Mouse (Mus musculus) heart, embryonic 15.5 days (tissue): Measurements from ENCODE around the gene Spata31d1b. TPM values are rescaled to one million over a fixed set of nuclear protein-coding genes. Genes with fewer than 3 reads are reported as not detected.
"Not testable (repeated sequence)": the region's sequence is repeated elsewhere in the genome, so short reads cannot be mapped to it uniquely, and the experiment has no call there.

Source experiments
- ATAC-seq: fragments of 200-750 bp; cut with Nextera tagmentation; replicated peaks from 2 replicates; pipeline ENCODE4 v1.8.0; 2017; ENCODE audit warnings: low read depth, moderate TSS enrichment; ENCODE audit not compliant: insufficient number of reproducible peaks, insufficient read depth, low FRiP score
- H3K27ac ChIP-seq: fragments of 300-500 bp; sonication (generic); 2 replicates; pipeline ENCODE4 v1.5.1; 2015; ENCODE audit warnings: mild to moderate bottlenecking, inconsistent platforms
- H3K27me3 ChIP-seq: fragments of 300-500 bp; sonication (generic); 2 replicates; pipeline ENCODE4 v1.6.1; 2015; ENCODE audit warnings: inconsistent platforms
- H3K36me3 ChIP-seq: fragments of 300-500 bp; sonication (generic); 2 replicates; pipeline ENCODE4 v1.6.1; 2015; ENCODE audit warnings: mild to moderate bottlenecking, inconsistent platforms
- H3K4me1 ChIP-seq: fragments of 300-500 bp; sonication (generic); replicated peaks from 2 replicates; pipeline ENCODE4 v1.6.1; 2015; ENCODE audit warnings: inconsistent platforms
- H3K4me2 ChIP-seq: fragments of 300-500 bp; sonication (generic); 2 replicates; pipeline ENCODE4 v1.6.1; 2015; ENCODE audit warnings: inconsistent platforms, mild to moderate bottlenecking, moderate library complexity
- H3K4me3 ChIP-seq: fragments of 300-500 bp; sonication (generic); 2 replicates; pipeline ENCODE4 v1.5.1; 2015; ENCODE audit warnings: mild to moderate bottlenecking, inconsistent platforms
- H3K9ac ChIP-seq: fragments of 300-500 bp; sonication (generic); 2 replicates; pipeline ENCODE4 v1.6.1; 2015; ENCODE audit warnings: mild to moderate bottlenecking, inconsistent platforms
- H3K9me3 ChIP-seq: fragments of 300-500 bp; sonication (generic); replicated peaks from 2 replicates; pipeline ENCODE4 v1.6.1; 2016; ENCODE audit warnings: inconsistent platforms
- WGBS: fragments of 180-500 bp; shearing (Covaris S2); methylation state at CpG from one replicate; pipeline ENCODE4 v1.1.7; 2015; ENCODE audit warnings: mixed read lengths; 5-methylcytosine and 5-hydroxymethylcytosine counted together
- polyA plus RNA-seq: library from polyadenylated mRNA; unstranded; fragments of >200 nt; fragmentation: Nextera tagmentation; extraction: Ambion mirVana; gene quantifications from 2 replicates; pipeline ENCODE4 v1.2.1, GENCODE M21; 2015

The Spata31d1b gene
- polyA plus RNA-seq, 1 experiment from 2014 or later = not detected

GRCm38 (mm10) chr13:59728378-59729093 is 16.5 kb downstream of the Spata31d1b start:
- Histone ChIP-seq H3K4me2 (no peak overlapping the region), H3K27me3 (peaks cover 13% of the 10 kb centered on the region), H3K36me3 (no peaks in the 10 kb centered on the region), H3K27ac (no peak overlapping the region), H3K4me3 (no peak overlapping the region), H3K9ac (no peak overlapping the region), H3K9me3 (no peaks in the 10 kb centered on the region), H3K4me1 (peaks cover 9% of the 10 kb centered on the region; the same call in 1 of the 2 replicates)
- ATAC-seq = peak; percentile 81
- WGBS = 20% methylated on average over 7 of the region's 7 CpGs

- H3K27ac ChIP-seq = no peak within 1 kb of the TSS
- no peak for ATAC-seq
- WGBS = 37% methylated on average over 7 of the region's 7 CpGs
Observed at GRCm38 (mm10) chr13:59731652-59732051, 19.6 kb downstream of the Spata31d1b start, which contains the start of gene Spata31d1d. Gene Spata31d1d (minus strand): TSS chr13:59731752.

GRCm38 (mm10) chr13:59733936-59734335 is 21.9 kb downstream of the Spata31d1b start:
- H3K4me3 ChIP-seq = no peak overlapping the region
- peaks cover 9% of the 10 kb centered on the region; the same call in 1 of the 2 replicates for H3K27me3 ChIP-seq
- no peak overlapping the region for H3K4me2 ChIP-seq
- no peak for ATAC-seq
- no peaks in the 10 kb centered on the region for H3K36me3 ChIP-seq
- H3K9me3 ChIP-seq = no peaks in the 10 kb centered on the region
- H3K9ac ChIP-seq = no peak overlapping the region
- H3K4me1 ChIP-seq = no peaks in the 10 kb centered on the region
- 77% methylated on average over 4 of the region's 4 CpGs for WGBS
- H3K27ac ChIP-seq = no peak overlapping the region

More at GRCm38 (mm10) chr13:59731652-59732051, 19.6 kb downstream of the Spata31d1b start, which contains the start of gene Spata31d1d:
- H3K9me3 ChIP-seq = no peaks in the 10 kb centered on the region
- H3K4me3 ChIP-seq = no peak within 1 kb of the TSS
- no peak within 1 kb of the TSS for H3K9ac ChIP-seq
- H3K4me2 ChIP-seq = no peak within 1 kb of the TSS
- peaks cover 13% of the 10 kb centered on the region for H3K27me3 ChIP-seq
- no peaks in the 10 kb centered on the region for H3K36me3 ChIP-seq
- peaks cover 4% of the 10 kb centered on the region; the same call in 1 of the 2 replicates for H3K4me1 ChIP-seq

- not testable (repeated sequence) for H3K4me2 ChIP-seq, ATAC-seq, H3K4me3 ChIP-seq, H3K36me3 ChIP-seq, H3K27ac ChIP-seq, H3K4me1 ChIP-seq, H3K9me3 ChIP-seq, H3K27me3 ChIP-seq, H3K9ac ChIP-seq
- 30% methylated on average over 6 of the region's 6 CpGs for WGBS
Observed at GRCm38 (mm10) chr13:59734347-59734746, 22.3 kb downstream of the Spata31d1b start.

- H3K9me3 ChIP-seq = no peaks in the 10 kb centered on the region
- H3K9ac ChIP-seq = no peak overlapping the region
- 22% methylated on average over 3 of the region's 3 CpGs for whole genome bisulfite sequencing
- no peaks in the 10 kb centered on the region for H3K36me3 ChIP-seq
- H3K4me3 ChIP-seq = no peak overlapping the region
- H3K27me3 ChIP-seq = peaks cover 3% of the 10 kb centered on the region; the same call in 1 of the 2 replicates
- no peak for ATAC-seq
- H3K4me1 ChIP-seq = no peaks in the 10 kb centered on the region
- H3K27ac ChIP-seq = no peak overlapping the region
- H3K4me2 ChIP-seq = no peak overlapping the region
Observed at GRCm38 (mm10) chr13:59735190-59735589, 23.1 kb downstream of the Spata31d1b start.

- no peak overlapping the region for H3K27ac ChIP-seq
- no peaks in the 10 kb centered on the region for H3K9me3 ChIP-seq
- H3K4me2 ChIP-seq = no peak overlapping the region
- WGBS = 83% methylated on average over 2 of the region's 2 CpGs
- no peaks in the 10 kb centered on the region for H3K27me3 ChIP-seq
- peaks cover 5% of the 10 kb centered on the region; the same call in 1 of the 2 replicates for H3K4me1 ChIP-seq
- no peak overlapping the region for H3K4me3 ChIP-seq
- H3K9ac ChIP-seq = no peak overlapping the region
- no peaks in the 10 kb centered on the region for H3K36me3 ChIP-seq
- no peak for ATAC-seq
Observed at GRCm38 (mm10) chr13:59738455-59738854, 26.4 kb downstream of the Spata31d1b start.

- H3K9ac ChIP-seq = no peak overlapping the region
- no peak overlapping the region for H3K4me3 ChIP-seq
- no peak overlapping the region for H3K27ac ChIP-seq
- WGBS = 82% methylated on average over 4 of the region's 4 CpGs
- no peaks in the 10 kb centered on the region for H3K9me3 ChIP-seq
- no peak for ATAC-seq
- H3K36me3 ChIP-seq = no peaks in the 10 kb centered on the region
- H3K4me2 ChIP-seq = no peak overlapping the region
- 0 out of 2 replicates have a peak, but pooled peaks cover 2% of the 10 kb centered on the region for H3K27me3 ChIP-seq
- H3K4me1 ChIP-seq = peaks cover 5% of the 10 kb centered on the region; the same call in 1 of the 2 replicates
Observed at GRCm38 (mm10) chr13:59739397-59739796, 27.3 kb downstream of the Spata31d1b start.

GRCm38 (mm10) chr13:59741096-59741495 is 29.0 kb downstream of the Spata31d1b start:
- Histone ChIP-seq H3K4me1 (peaks cover 5% of the 10 kb centered on the region; the same call in 1 of the 2 replicates), H3K4me3 (no peak overlapping the region), H3K9me3 (no peaks in the 10 kb centered on the region), H3K27ac (no peak overlapping the region), H3K36me3 (no peaks in the 10 kb centered on the region), H3K9ac (no peak overlapping the region), H3K27me3 (0 out of 2 replicates have a peak, but pooled peaks cover 2% of the 10 kb centered on the region), H3K4me2 (no peak overlapping the region)
- ATAC-seq = no peak
- 50% methylated on average over 11 of the region's 11 CpGs for WGBS

- ATAC-seq = no peak
- WGBS = 56% methylated on average over 10 of the region's 10 CpGs
Observed at GRCm38 (mm10) chr13:59741697-59742096, 29.6 kb downstream of the Spata31d1b start.

GRCm38 (mm10) chr13:59745462-59745861 is 33.4 kb downstream of the Spata31d1b start:
- Histone ChIP-seq H3K27ac (no peak overlapping the region), H3K4me1 (peaks cover 5% of the 10 kb centered on the region; the same call in 1 of the 2 replicates), H3K4me3 (no peak overlapping the region), H3K9ac (no peak overlapping the region), H3K4me2 (no peak overlapping the region), H3K27me3 (0 out of 2 replicates have a peak, but pooled peaks cover 2% of the 10 kb centered on the region), H3K36me3 (no peaks in the 10 kb centered on the region), H3K9me3 (no peaks in the 10 kb centered on the region)
- no peak for ATAC-seq
- WGBS = 65% methylated on average over 6 of the region's 6 CpGs

More at GRCm38 (mm10) chr13:59741697-59742096, 29.6 kb downstream of the Spata31d1b start:
- no peaks in the 10 kb centered on the region for H3K9me3 ChIP-seq
- 0 out of 2 replicates have a peak, but pooled peaks cover 2% of the 10 kb centered on the region for H3K27me3 ChIP-seq
- no peak overlapping the region for H3K4me3 ChIP-seq
- no peak overlapping the region for H3K4me2 ChIP-seq
- no peaks in the 10 kb centered on the region for H3K36me3 ChIP-seq
- H3K4me1 ChIP-seq = peaks cover 5% of the 10 kb centered on the region; the same call in 1 of the 2 replicates
- no peak overlapping the region for H3K9ac ChIP-seq
- H3K27ac ChIP-seq = no peak overlapping the region

GRCm38 (mm10) chr13:59746164-59746563 is 34.1 kb downstream of the Spata31d1b start:
- H3K4me1 ChIP-seq = peaks cover 1% of the 10 kb centered on the region; the same call in 1 of the 2 replicates
- no peaks in the 10 kb centered on the region for H3K9me3 ChIP-seq
- H3K9ac ChIP-seq = no peak overlapping the region
- H3K4me3 ChIP-seq = no peak overlapping the region
- no peak for ATAC-seq
- 0 out of 2 replicates have a peak, but pooled peaks cover 2% of the 10 kb centered on the region for H3K27me3 ChIP-seq
- H3K27ac ChIP-seq = no peak overlapping the region
- H3K4me2 ChIP-seq = no peak overlapping the region
- WGBS = 62% methylated on average over 6 of the region's 6 CpGs
- no peaks in the 10 kb centered on the region for H3K36me3 ChIP-seq
